Mouse (Mus musculus) small intestine, adult 2 months (tissue): Measurements from ENCODE around the gene Diexf.

Experiments
- CTCF ChIP-seq: fragments of 200-500 bp; IDR thresholded peaks from 2 replicates; pipeline ENCODE4 v1.5.1; 2012; ENCODE audit warnings: low read depth, mild to moderate bottlenecking, control low read depth, inconsistent platforms, low read length, moderate library complexity, mixed read lengths; ENCODE audit not compliant: insufficient replicate concordance, insufficient read length; ENCODE audit errors: extremely low read depth
- POLR2A ChIP-seq: fragments of 200-500 bp; IDR thresholded peaks from 2 replicates; pipeline ENCODE4 v1.6.1; 2012; ENCODE audit warnings: low read depth, mild to moderate bottlenecking, control low read depth, inconsistent platforms, low read length, moderate library complexity

GRCm38 (mm10) chr1:193157111-193157492 lies 27.0 kb upstream of the Diexf start:
- no peak for TF ChIP-seq CTCF
- no peak for TF ChIP-seq POLR2A
